Mouse (Mus musculus) erythroblast, embryonic 14.5 days (primary cell): Measurements from ENCODE around the gene Gtf3c3. TPM values are rescaled to one million over a fixed set of nuclear protein-coding genes. Genes with fewer than 3 reads are reported as not detected.

Experiments used
- H3K27me3 ChIP-seq: 2 replicates; pipeline ENCODE4 v1.6.1; 2012; ENCODE audit warnings: inconsistent platforms; ENCODE audit not compliant: control insufficient read depth
- H3K36me3 ChIP-seq: 2 replicates; pipeline ENCODE4 v1.6.1; 2012; ENCODE audit warnings: mild to moderate bottlenecking, inconsistent platforms; ENCODE audit not compliant: control insufficient read depth
- H3K4me1 ChIP-seq: 2 replicates; pipeline ENCODE4 v1.6.1; 2012; ENCODE audit warnings: inconsistent platforms; ENCODE audit not compliant: control insufficient read depth
- H3K4me3 ChIP-seq: replicated peaks from 2 replicates; pipeline ENCODE3; 2012; ENCODE audit warnings: moderate library complexity, mild to moderate bottlenecking, inconsistent platforms
- H3K9me3 ChIP-seq: 2 replicates; pipeline ENCODE4 v1.6.1; 2012; ENCODE audit warnings: low read length, inconsistent platforms, mixed read lengths; ENCODE audit not compliant: control insufficient read depth
- GATA1 ChIP-seq: IDR thresholded peaks from 2 replicates; pipeline ENCODE4 v1.6.1; 2012; ENCODE audit warnings: low read length, inconsistent platforms, mixed read lengths
- TAL1 ChIP-seq: IDR thresholded peaks from 3 replicates; pipeline ENCODE4 v1.6.1; 2012; ENCODE audit warnings: low read length, inconsistent platforms, mixed read lengths
- polyA plus RNA-seq: library from polyadenylated mRNA; stranded (reverse); fragments of >175 nt; gene quantifications from 2 replicates; pipeline ENCODE4 v1.2.3, GENCODE M21; 2012

Gene Gtf3c3
- polyA plus RNA-seq, 1 experiment: 0.02 TPM

GRCm38 (mm10) chr1:54422195-54422750 lies 16.5 kb downstream of the Gtf3c3 start:
- Histone ChIP-seq H3K36me3 (peaks cover 76% of the 10 kb centered on the region), H3K27me3 (no peaks in the 10 kb centered on the region), H3K4me1 (no peaks in the 10 kb centered on the region), H3K9me3 (no peaks in the 10 kb centered on the region), H3K4me3 (no peak overlapping the region)
- TF ChIP-seq GATA1 (no peak), TAL1 (no peak)

GRCm38 (mm10) chr1:54421670-54422069 lies 17.1 kb downstream of the Gtf3c3 start:
- Histone ChIP-seq H3K4me1 (no peaks in the 10 kb centered on the region), H3K9me3 (no peaks in the 10 kb centered on the region), H3K36me3 (peaks cover 72% of the 10 kb centered on the region), H3K4me3 (no peak overlapping the region), H3K27me3 (no peaks in the 10 kb centered on the region)
- TF ChIP-seq TAL1 (no peak), GATA1 (no peak)

GRCm38 (mm10) chr1:54402736-54403135 lies 36.0 kb downstream of the Gtf3c3 start:
- Histone ChIP-seq H3K9me3 (no peaks in the 10 kb centered on the region), H3K36me3 (peaks cover 58% of the 10 kb centered on the region), H3K4me3 (no peak overlapping the region), H3K4me1 (no peaks in the 10 kb centered on the region), H3K27me3 (no peaks in the 10 kb centered on the region)
- TF ChIP-seq GATA1 (no peak), TAL1 (no peak)

- no peaks in the 10 kb centered on the region for H3K36me3 ChIP-seq
- TF ChIP-seq GATA1: no peak
- TF ChIP-seq TAL1: no peak
- no peak overlapping the region for H3K4me3 ChIP-seq
Measured at GRCm38 (mm10) chr1:54384221-54384620, 54.5 kb downstream of the Gtf3c3 start.

GRCm38 (mm10) chr1:54380978-54381914 lies 57.5 kb downstream of the Gtf3c3 start:
- H3K36me3 ChIP-seq: no peaks in the 10 kb centered on the region
- H3K27me3 ChIP-seq: no peaks in the 10 kb centered on the region
- no peaks in the 10 kb centered on the region for H3K4me1 ChIP-seq
- no peaks in the 10 kb centered on the region for H3K9me3 ChIP-seq
- TF ChIP-seq TAL1 (no peak), GATA1 (no peak)
- H3K4me3 ChIP-seq: no peak overlapping the region

More at GRCm38 (mm10) chr1:54384221-54384620, 54.5 kb downstream of the Gtf3c3 start:
- H3K9me3 ChIP-seq: no peaks in the 10 kb centered on the region
- no peaks in the 10 kb centered on the region for H3K4me1 ChIP-seq
- H3K27me3 ChIP-seq: no peaks in the 10 kb centered on the region

- Histone ChIP-seq H3K36me3 (no peaks in the 10 kb centered on the region), H3K4me3 (no peak overlapping the region), H3K27me3 (no peaks in the 10 kb centered on the region), H3K9me3 (no peaks in the 10 kb centered on the region), H3K4me1 (no peaks in the 10 kb centered on the region)
- no peak for TF ChIP-seq TAL1
- TF ChIP-seq GATA1: no peak
Measured at GRCm38 (mm10) chr1:54377506-54378051, 61.2 kb downstream of the Gtf3c3 start.

GRCm38 (mm10) chr1:54356566-54356965 lies 82.2 kb downstream of the Gtf3c3 start:
- H3K36me3 ChIP-seq: no peaks in the 10 kb centered on the region
- H3K4me1 ChIP-seq: no peaks in the 10 kb centered on the region
- H3K9me3 ChIP-seq: no peaks in the 10 kb centered on the region
- TF ChIP-seq GATA1: no peak
- no peak for TF ChIP-seq TAL1
- no peak overlapping the region for H3K4me3 ChIP-seq
- H3K27me3 ChIP-seq: no peaks in the 10 kb centered on the region

- Histone ChIP-seq H3K9me3 (no peaks in the 10 kb centered on the region; the same call in 1 of the 2 replicates), H3K36me3 (no peaks in the 10 kb centered on the region), H3K4me1 (no peaks in the 10 kb centered on the region), H3K4me3 (no peak overlapping the region), H3K27me3 (no peaks in the 10 kb centered on the region)
- no peak for TF ChIP-seq TAL1
- TF ChIP-seq GATA1: no peak
Measured at GRCm38 (mm10) chr1:54355485-54355884, 83.3 kb downstream of the Gtf3c3 start.

- Histone ChIP-seq H3K9me3 (no peaks in the 10 kb centered on the region; the same call in 1 of the 2 replicates), H3K36me3 (no peaks in the 10 kb centered on the region), H3K4me1 (no peaks in the 10 kb centered on the region), H3K27me3 (no peaks in the 10 kb centered on the region), H3K4me3 (no peak overlapping the region)
- no peak for TF ChIP-seq GATA1
- no peak for TF ChIP-seq TAL1
Measured at GRCm38 (mm10) chr1:54354786-54355185, 84.0 kb downstream of the Gtf3c3 start.

Other genes with a start within 250 kb of the Gtf3c3 start
- not detected in 2 replicates for gene Hecw2, start 243.8 kb downstream of the Gtf3c3 start, polyA plus RNA-seq
- gene Ccdc150, start 188.3 kb downstream of the Gtf3c3 start, polyA plus RNA-seq: not detected in 2 replicates
- gene Pgap1, start 118.7 kb upstream of the Gtf3c3 start, polyA plus RNA-seq: under 0.01 TPM in 1 of 2 replicates, not detected in the other